ENCODE assay signal across 11 mouse cellular contexts in genomic region chr17:68868439-68868838, GRCm38 (mm10). TPM values are rescaled to one million over a fixed set of nuclear protein-coding genes. Genes with fewer than 3 reads are reported as not detected.
DNase-seq lines count a peak whose midpoint lies in the region; ATAC-seq lines count a peak whose summit lies in the region.
"Had no signal": no experiment of that assay in that cellular context is flagged by ENCODE, and none has a peak within 500 bp of the region (broad histone marks: within the 10 kb centered on the region; RNA-seq: fewer than 3 reads in every experiment).

No protein-coding gene starts in this region.

- H3K9me3 ChIP-seq in midbrain, embryonic 14.5 days (ENCODE audit: control insufficient read depth, low read length) = no peaks in the 10 kb centered on the region
- no peaks in the 10 kb centered on the region for H3K9me3 ChIP-seq in midbrain, embryonic 16.5 days (replicated peaks; ENCODE audit: control insufficient read depth, low read length, poor library complexity, severe bottlenecking)
- H3K9me3 ChIP-seq in embryonic facial prominence, embryonic 14.5 days (ENCODE audit: control insufficient read depth, low read length) = no peaks in the 10 kb centered on the region
- H3K9me3 ChIP-seq: embryonic facial prominence, embryonic 13.5 days; heart, embryonic 10.5 days had no signal

- H3K27ac ChIP-seq in midbrain, embryonic 14.5 days (replicated peaks; ENCODE audit: low read depth, low read length) = no peak overlapping the region
- no peak overlapping the region for H3K27ac ChIP-seq in midbrain, embryonic 16.5 days (ENCODE audit: low read length)
- H3K27ac ChIP-seq in embryonic facial prominence, embryonic 14.5 days (replicated peaks; ENCODE audit: low read depth, low read length) = no peak overlapping the region
- H3K27ac ChIP-seq: embryonic facial prominence, embryonic 13.5 days; heart, embryonic 10.5 days had no signal

- H3K4me1 ChIP-seq in midbrain, embryonic 14.5 days (ENCODE audit: control insufficient read depth, insufficient read depth, low read length) = no peaks in the 10 kb centered on the region
- H3K4me1 ChIP-seq in midbrain, embryonic 16.5 days (ENCODE audit: control insufficient read depth, insufficient read depth, low read length) = no peaks in the 10 kb centered on the region
- H3K4me1 ChIP-seq in embryonic facial prominence, embryonic 14.5 days (ENCODE audit: control insufficient read depth, insufficient read depth, low read length) = no peaks in the 10 kb centered on the region; the same call in 1 of the 2 replicates
- H3K4me1 ChIP-seq: embryonic facial prominence, embryonic 13.5 days; heart, embryonic 10.5 days had no signal

- no peak overlapping the region for H3K4me2 ChIP-seq in midbrain, embryonic 14.5 days (ENCODE audit: low read length)
- H3K4me2 ChIP-seq in midbrain, embryonic 16.5 days (ENCODE audit: low read length) = no peak overlapping the region
- H3K4me2 ChIP-seq in embryonic facial prominence, embryonic 14.5 days (ENCODE audit: low read depth, low read length) = no peak overlapping the region
- H3K4me2 ChIP-seq: embryonic facial prominence, embryonic 13.5 days had no signal

- ATAC-seq in midbrain, embryonic 14.5 days (ENCODE audit: low FRiP score, low TSS enrichment) = no peak
- no peak for ATAC-seq in midbrain, embryonic 16.5 days
- no peak for ATAC-seq in embryonic facial prominence, embryonic 14.5 days (ENCODE audit: low read depth)

- peak; percentile 45 for DNase-seq in embryo, embryonic 10 days (ENCODE audit: low spot score)
- DNase-seq in embryo, embryonic 9.5 days (ENCODE audit: extremely low spot score) = no peak
- peak; percentile 2 to 51 for DNase-seq in kidney, postnatal 36 days
- no peak for DNase-seq in kidney, adult 9 months
- peak; percentile 63 for DNase-seq in midbrain, embryonic 14.5 days
- DNase-seq in embryonic facial prominence, embryonic 14.5 days (ENCODE audit: low spot score) = peak; percentile 30
- DNase-seq in natural killer cell, adult 2 months (ENCODE audit: low spot score in 2 of 2) = no peak
- DNase-seq: lung, adult 18-20 months had no signal

- H3K9ac ChIP-seq in midbrain, embryonic 14.5 days (replicated peaks; ENCODE audit: low read length) = no peak overlapping the region
- H3K9ac ChIP-seq in midbrain, embryonic 16.5 days (ENCODE audit: low read depth, low read length) = no peak overlapping the region
- H3K9ac ChIP-seq in embryonic facial prominence, embryonic 14.5 days (ENCODE audit: low read depth, low read length) = no peak overlapping the region
- H3K9ac ChIP-seq: embryonic facial prominence, embryonic 13.5 days had no signal

- H3K36me3 ChIP-seq in midbrain, embryonic 14.5 days (ENCODE audit: control insufficient read depth, insufficient read depth, low read length) = no peaks in the 10 kb centered on the region
- H3K36me3 ChIP-seq in midbrain, embryonic 16.5 days (ENCODE audit: control insufficient read depth, insufficient read depth, low read length) = no peaks in the 10 kb centered on the region
- H3K36me3 ChIP-seq in embryonic facial prominence, embryonic 14.5 days (ENCODE audit: control insufficient read depth, insufficient read depth, low read length) = no peaks in the 10 kb centered on the region
- H3K36me3 ChIP-seq: embryonic facial prominence, embryonic 13.5 days; heart, embryonic 10.5 days had no signal

- no peaks in the 10 kb centered on the region for H3K27me3 ChIP-seq in midbrain, embryonic 14.5 days (ENCODE audit: control insufficient read depth, insufficient read depth, low read length)
- H3K27me3 ChIP-seq in midbrain, embryonic 16.5 days (ENCODE audit: control insufficient read depth, insufficient read depth, low read depth, low read length) = no peaks in the 10 kb centered on the region
- H3K27me3 ChIP-seq in embryonic facial prominence, embryonic 14.5 days (replicated peaks; ENCODE audit: control insufficient read depth, insufficient read depth, low read length) = no peaks in the 10 kb centered on the region
- H3K27me3 ChIP-seq: embryonic facial prominence, embryonic 13.5 days had no signal

- no peak overlapping the region for H3K4me3 ChIP-seq in midbrain, embryonic 14.5 days (replicated peaks; ENCODE audit: low read depth, low read length)
- no peak overlapping the region for H3K4me3 ChIP-seq in midbrain, embryonic 16.5 days (ENCODE audit: low read depth, low read length)
- H3K4me3 ChIP-seq in embryonic facial prominence, embryonic 14.5 days (ENCODE audit: low read depth, low read length) = no peak overlapping the region
- H3K4me3 ChIP-seq: embryonic facial prominence, embryonic 13.5 days; heart, embryonic 10.5 days had no signal

RNA-seq across cellular contexts. Expression of gene Tmem200c, which starts 42.0 kb away (rescaled TPM):
- 4.0 and 4.2 TPM in 2 replicates for polyA plus RNA-seq in midbrain, embryonic 14.5 days (2014; fragmentation: Nextera tagmentation; extraction: Ambion mirVana)
- 2.9 and 3.1 TPM in 2 replicates for polyA plus RNA-seq in midbrain, embryonic 16.5 days (2015; fragmentation: Nextera tagmentation; extraction: Ambion mirVana)
- polyA plus RNA-seq in embryonic facial prominence, embryonic 14.5 days (2014; fragmentation: Nextera tagmentation; extraction: Ambion mirVana) = 1.1 and 2.0 TPM in 2 replicates

Comparison
In these comparisons a context has a peak if more than half of its experiments do, and no peak if none do; other contexts are left out.
1. DNase-seq: peak in embryo, embryonic 10 days (single experiment), kidney, postnatal 36 days (2 of 2), midbrain, embryonic 14.5 days (single experiment) and embryonic facial prominence, embryonic 14.5 days (single experiment); none in embryo, embryonic 9.5 days (single experiment), kidney, adult 9 months (single experiment) and natural killer cell, adult 2 months (0 of 2).